Mouse (Mus musculus) brain, embryonic 14.5 days (tissue): ENCODE results near the gene Amz2.

Source experiments
- CTCF ChIP-seq: fragments of 200-500 bp; IDR thresholded peaks from 2 replicates; pipeline ENCODE4 v1.5.1; 2012; ENCODE audit warnings: inconsistent platforms, mild to moderate bottlenecking, moderate library complexity, borderline replicate concordance; ENCODE audit not compliant: insufficient read depth, insufficient read length; ENCODE audit errors: extremely low read depth
- POLR2A ChIP-seq: fragments of 200-500 bp; IDR thresholded peaks from 2 replicates; pipeline ENCODE4 v1.6.1; 2012; ENCODE audit warnings: mild to moderate bottlenecking, inconsistent platforms, borderline replicate concordance; ENCODE audit not compliant: poor library complexity, insufficient read depth, insufficient read length, severe bottlenecking; ENCODE audit errors: extremely low read depth

DNA sequence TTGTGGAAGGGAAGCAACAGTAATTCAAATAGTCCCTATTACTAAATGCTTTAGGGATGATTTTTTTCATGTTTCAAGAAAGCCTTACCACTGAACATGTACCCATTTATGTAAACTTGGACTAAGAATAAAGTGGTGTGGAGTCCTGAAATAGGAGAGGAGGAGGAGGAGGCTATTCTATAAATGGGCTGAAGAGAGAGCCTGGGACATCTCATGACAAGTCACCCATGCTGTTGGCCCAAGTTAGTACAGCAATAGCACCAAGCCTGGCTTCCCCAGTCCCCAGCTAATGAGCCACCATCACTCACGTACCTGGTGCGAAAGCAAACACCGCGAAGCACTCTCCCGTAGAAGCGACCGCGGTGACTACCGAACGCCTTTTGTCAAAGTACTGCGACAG, 32.4 kb downstream of the Amz2 start:
- no peak for TF ChIP-seq POLR2A
- TF ChIP-seq CTCF, result no peak
